14 mouse cellular contexts compared by ENCODE assay signal in genomic region chr7:110379335-110379914, GRCm38 (mm10).
DNase-seq lines count a peak whose midpoint lies in the region; TF ChIP-seq lines count a peak whose summit lies in the region.
"Had no signal": no experiment of that assay in that cellular context is flagged by ENCODE, and none has a peak within 500 bp of the region (broad histone marks: within the 10 kb centered on the region; RNA-seq: fewer than 3 reads in every experiment).

No protein-coding gene starts in this region.

- no peak for DNase-seq in layer of hippocampus, adult 2 months (ENCODE audit: low spot score in 2 of 2)
- no peak for DNase-seq in layer of hippocampus, adult 11-12 months (ENCODE audit: low spot score)
- peak; percentile 48 for DNase-seq in A20 (ENCODE audit: low read depth, low spot score)
- peak; percentile 28 for DNase-seq in adrenal gland, postnatal 14 days
- DNase-seq in left cerebral cortex, adult 2 months (ENCODE audit: extremely low spot score in 1 of 2, low spot score in 2 of 2): peak in 1 of 2 experiments; percentile 20
- DNase-seq in embryo, embryonic 10 days (ENCODE audit: low spot score): no peak
- DNase-seq in kidney, postnatal 25 days: no peak
- no peak for DNase-seq in cerebellum, adult 9-11 months
- DNase-seq: cerebellum, adult 8-10 months; gastrocnemius, postnatal 10 days; kidney, postnatal 36 days; thymus, adult 18-20 months had no signal

- intact Hi-C loops in left cerebral cortex, adult 2 months (cut with DNase I): no loop called here

- TF ChIP-seq CTCF in layer of hippocampus, adult 2 months (conservative IDR thresholded peaks at IDR 0.05): no peak
- TF ChIP-seq CTCF in left cerebral cortex, adult 2 months (IDR thresholded peaks at IDR 0.05): no peak

- H3K27ac ChIP-seq in layer of hippocampus, adult 2 months: peak overlapping the region; percentile 0; the same call in 1 of the 2 replicates
- H3K27ac ChIP-seq in left cerebral cortex, adult 2 months: peak overlapping the region; percentile 47; the same call in 1 of the 2 replicates
- H3K27ac ChIP-seq: hindbrain, embryonic 14.5 days had no signal

- H3K4me3 ChIP-seq in layer of hippocampus, adult 2 months: no peak overlapping the region
- H3K4me3 ChIP-seq in left cerebral cortex, adult 2 months: no peak overlapping the region
- H3K4me3 ChIP-seq: erythroblast, embryonic 14.5 days had no signal

Comparison
In these comparisons a context has a peak if more than half of its experiments do, and no peak if none do; other contexts are left out.
1. DNase-seq: peak in A20 (single experiment) and adrenal gland, postnatal 14 days (single experiment); none in layer of hippocampus, adult 2 months (0 of 2), layer of hippocampus, adult 11-12 months (single experiment), embryo, embryonic 10 days (single experiment), kidney, postnatal 25 days (0 of 2) and cerebellum, adult 9-11 months (single experiment).